Mouse (Mus musculus): Measurements from ENCODE around the gene Kank3. TPM values are rescaled to one million over a fixed set of nuclear protein-coding genes. Genes with fewer than 3 reads are reported as not detected.
A peak's percentile ranks its signal among the peaks of the same experiment; 100 is the strongest.

The Kank3 gene
- polyA plus RNA-seq, 1 experiment from 2014 or later = 28.8 TPM

DNA sequence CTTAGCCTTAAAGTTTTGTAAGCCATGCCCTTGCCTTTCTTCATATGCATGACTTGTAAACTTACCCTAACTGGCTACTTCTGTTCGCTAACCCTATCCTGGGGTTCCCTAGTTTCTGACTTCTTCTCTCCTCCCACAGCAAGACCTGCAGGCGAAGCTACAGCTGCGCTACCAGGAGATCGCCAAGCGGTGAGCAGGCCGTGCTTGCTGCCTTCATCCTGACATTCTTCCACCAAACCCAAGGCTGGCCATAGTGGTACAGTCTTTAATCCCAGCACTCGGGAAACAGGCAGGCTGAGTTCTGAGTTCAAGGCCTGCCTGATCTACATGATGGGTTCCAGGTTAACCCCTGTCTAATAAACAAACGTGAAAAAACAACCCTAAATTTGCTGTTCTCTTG, 15.1 kb downstream of the Kank3 start:
- DNase-seq (ENCODE audit: low spot score) (no peak), ATAC-seq (replicated peaks; ENCODE audit: low FRiP score, low TSS enrichment, low read depth) (no peak)
- no peaks in the 10 kb centered on the region for H3K9me3 ChIP-seq (ENCODE audit: control insufficient read depth, low read length)
- H3K4me3 ChIP-seq (ENCODE audit: low read depth, low read length) = peak overlapping the region; percentile 99
- peak overlapping the region; percentile 95 for H3K9ac ChIP-seq (ENCODE audit: low read length)
- no peak overlapping the region for H3K27ac ChIP-seq (ENCODE audit: low read depth)
- peaks cover 53% of the 10 kb centered on the region for H3K36me3 ChIP-seq (ENCODE audit: control insufficient read depth, insufficient read depth, low read length)
- 83% methylated on average over 8 of the region's 8 CpGs for WGBS
- no peaks in the 10 kb centered on the region for H3K27me3 ChIP-seq (replicated peaks; ENCODE audit: control insufficient read depth, insufficient read depth, low read length)
- H3K4me1 ChIP-seq (replicated peaks; ENCODE audit: control insufficient read depth, insufficient read depth, low read length) = peaks cover 26% of the 10 kb centered on the region
- H3K4me2 ChIP-seq (ENCODE audit: low read length) = peak overlapping the region; percentile 61

DNA sequence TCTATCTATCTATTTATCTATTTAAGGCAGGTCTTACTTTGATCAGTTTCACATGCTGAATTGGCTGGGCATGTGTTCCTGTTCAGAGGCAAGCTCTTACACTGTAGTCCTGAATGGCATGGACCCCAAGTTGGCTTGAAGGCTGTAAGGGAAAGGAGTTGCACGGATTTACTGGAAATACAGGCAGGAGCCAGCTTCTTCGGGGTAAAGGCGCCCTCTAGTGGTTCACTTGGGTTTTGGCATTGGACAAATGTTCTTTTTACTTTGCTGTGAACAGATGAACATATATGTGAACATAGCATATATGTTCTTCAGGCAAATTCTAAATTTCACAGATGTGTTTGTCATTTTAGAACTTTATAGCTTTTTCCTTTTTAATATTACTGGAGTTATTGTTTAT, 16.5 kb downstream of the Kank3 start:
- ATAC-seq (replicated peaks; ENCODE audit: low FRiP score, low TSS enrichment, low read depth) = no peak
- DNase-seq (ENCODE audit: low spot score) = peak; percentile 82
- Histone ChIP-seq H3K4me3 (ENCODE audit: low read depth, low read length) (no peak overlapping the region), H3K9ac (ENCODE audit: low read length) (no peak overlapping the region), H3K4me1 (replicated peaks; ENCODE audit: control insufficient read depth, insufficient read depth, low read length) (peaks cover 23% of the 10 kb centered on the region), H3K27ac (ENCODE audit: low read depth) (no peak overlapping the region), H3K9me3 (ENCODE audit: control insufficient read depth, low read length) (no peaks in the 10 kb centered on the region), H3K27me3 (replicated peaks; ENCODE audit: control insufficient read depth, insufficient read depth, low read length) (no peaks in the 10 kb centered on the region), H3K36me3 (ENCODE audit: control insufficient read depth, insufficient read depth, low read length) (peaks cover 50% of the 10 kb centered on the region), H3K4me2 (ENCODE audit: low read length) (no peak overlapping the region)
- 0% methylated on average over 3 of the region's 3 CpGs for WGBS

DNA sequence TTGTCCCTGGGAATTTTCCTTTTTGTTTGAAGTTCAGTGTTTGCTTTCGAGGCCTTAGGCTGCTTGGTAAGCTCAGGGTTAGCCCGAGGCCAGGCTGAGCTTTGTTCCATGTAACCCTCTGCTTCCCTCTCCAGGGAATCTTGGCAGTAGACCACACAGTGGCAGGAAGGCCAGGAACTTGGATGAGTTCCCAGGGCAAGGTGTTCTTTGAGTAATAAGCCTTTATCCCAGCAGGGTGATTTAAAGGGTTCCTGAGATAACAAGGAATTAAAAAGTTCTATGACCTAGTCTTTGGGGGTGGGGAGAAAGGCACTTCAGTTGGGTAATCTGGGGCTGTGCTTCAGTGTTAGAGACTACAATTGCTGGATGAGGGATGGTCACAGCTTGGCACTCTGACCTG, 18.6 kb downstream of the Kank3 start:
- no peaks in the 10 kb centered on the region for H3K9me3 ChIP-seq (ENCODE audit: control insufficient read depth, low read length)
- DNase-seq (ENCODE audit: low spot score) = no peak
- no peak overlapping the region for H3K27ac ChIP-seq (ENCODE audit: low read depth)
- H3K4me3 ChIP-seq (ENCODE audit: low read depth, low read length) = no peak overlapping the region
- peaks cover 52% of the 10 kb centered on the region for H3K36me3 ChIP-seq (ENCODE audit: control insufficient read depth, insufficient read depth, low read length)
- no peak overlapping the region for H3K4me2 ChIP-seq (ENCODE audit: low read length)
- WGBS = 55% methylated on average over 2 of the region's 2 CpGs
- no peak for ATAC-seq (replicated peaks; ENCODE audit: low FRiP score, low TSS enrichment, low read depth)
- no peaks in the 10 kb centered on the region for H3K27me3 ChIP-seq (replicated peaks; ENCODE audit: control insufficient read depth, insufficient read depth, low read length)
- no peak overlapping the region for H3K9ac ChIP-seq (ENCODE audit: low read length)
- H3K4me1 ChIP-seq (replicated peaks; ENCODE audit: control insufficient read depth, insufficient read depth, low read length) = peaks cover 10% of the 10 kb centered on the region

DNA sequence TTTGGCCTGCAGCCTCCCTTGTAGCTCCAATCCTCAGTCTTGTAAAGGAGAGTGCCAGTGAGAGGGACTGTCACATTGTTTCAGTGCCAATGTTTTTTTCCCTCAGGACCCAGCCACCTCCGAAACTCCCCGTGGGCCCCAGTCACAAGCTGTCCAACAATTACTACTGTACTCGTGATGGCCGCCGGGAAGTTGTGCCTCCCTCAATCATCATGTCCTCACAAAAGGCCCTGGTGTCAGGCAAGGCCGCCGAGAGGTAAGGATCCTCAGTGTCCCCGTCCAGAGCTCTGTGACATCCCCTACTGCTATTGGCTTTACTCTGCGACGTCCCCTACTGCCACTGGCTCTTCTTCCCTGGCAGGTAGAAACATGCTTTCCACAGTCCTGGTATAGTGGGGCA, 19.2 kb downstream of the Kank3 start:
- H3K9ac ChIP-seq (ENCODE audit: low read length) = no peak overlapping the region
- no peak overlapping the region for H3K4me2 ChIP-seq (ENCODE audit: low read length)
- no peaks in the 10 kb centered on the region for H3K9me3 ChIP-seq (ENCODE audit: control insufficient read depth, low read length)
- H3K4me1 ChIP-seq (replicated peaks; ENCODE audit: control insufficient read depth, insufficient read depth, low read length) = peaks cover 10% of the 10 kb centered on the region
- DNase-seq (ENCODE audit: low spot score) (no peak), ATAC-seq (replicated peaks; ENCODE audit: low FRiP score, low TSS enrichment, low read depth) (no peak)
- 90% methylated on average over 10 of the region's 10 CpGs for WGBS
- peaks cover 58% of the 10 kb centered on the region for H3K36me3 ChIP-seq (ENCODE audit: control insufficient read depth, insufficient read depth, low read length)
- no peak overlapping the region for H3K4me3 ChIP-seq (ENCODE audit: low read depth, low read length)
- H3K27ac ChIP-seq (ENCODE audit: low read depth) = no peak overlapping the region
- no peaks in the 10 kb centered on the region for H3K27me3 ChIP-seq (replicated peaks; ENCODE audit: control insufficient read depth, insufficient read depth, low read length)

DNA sequence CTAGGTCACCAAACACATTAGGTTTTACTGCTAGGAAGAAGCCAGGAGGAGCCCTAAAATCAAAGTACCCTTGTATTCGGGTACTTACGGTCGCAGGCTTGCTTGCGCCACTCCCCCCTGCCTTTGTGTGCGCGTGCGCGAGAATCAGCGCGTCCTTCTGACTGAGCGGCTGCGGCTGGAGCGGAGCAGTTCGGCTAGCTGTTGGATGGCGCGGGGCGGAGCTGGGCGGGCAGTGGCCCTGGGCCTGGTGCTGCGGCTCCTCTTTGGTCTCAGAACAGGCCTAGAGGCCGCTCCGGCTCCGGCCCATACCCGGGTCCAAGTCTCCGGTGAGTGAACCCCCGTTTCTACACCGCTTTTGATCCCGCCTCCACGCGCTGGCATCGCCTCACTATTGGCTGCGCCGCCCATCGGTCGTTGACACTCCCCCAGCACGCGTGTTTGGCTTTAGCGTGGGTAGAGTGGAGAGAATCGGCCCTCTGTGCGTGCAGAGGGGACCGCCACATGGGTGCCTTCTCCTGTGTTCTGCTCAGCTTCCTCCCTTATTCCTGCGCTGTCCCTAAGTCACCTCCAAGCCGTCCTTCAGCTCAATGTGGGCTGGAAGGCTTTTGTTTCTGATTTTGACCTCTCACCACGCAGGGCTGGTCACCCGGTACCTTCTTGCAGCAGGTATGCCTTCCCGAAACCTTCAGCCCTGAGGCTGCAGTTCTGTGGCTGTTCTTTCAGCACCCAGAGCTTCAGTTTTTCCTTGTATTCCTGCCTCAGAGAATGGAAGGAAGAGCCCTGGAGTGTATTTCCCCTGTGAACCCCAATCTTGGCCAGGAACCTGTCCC, 32.9 kb downstream of the Kank3 start, which contains the start of gene Cd320:
TSS of gene Cd320 (plus strand) at position 126 of the 830 bp plus-strand sequence.
- H3K36me3 ChIP-seq (ENCODE audit: control insufficient read depth, insufficient read depth, low read length) = peaks cover 18% of the 10 kb centered on the region
- H3K9ac ChIP-seq (ENCODE audit: low read length) = peak within 1 kb of the TSS; percentile 65
- H3K4me1 ChIP-seq (replicated peaks; ENCODE audit: control insufficient read depth, insufficient read depth, low read length) = peaks cover 11% of the 10 kb centered on the region; the same call in 1 of the 2 replicates
- ATAC-seq (replicated peaks; ENCODE audit: low FRiP score, low TSS enrichment, low read depth) (peak; percentile 91), DNase-seq (ENCODE audit: low spot score) (peak; percentile 95)
- WGBS = under 1% methylated on average over 45 of the region's 45 CpGs
- peak within 1 kb of the TSS; percentile 97 for H3K4me3 ChIP-seq (ENCODE audit: low read depth, low read length)
- peak within 1 kb of the TSS; percentile 93 for H3K4me2 ChIP-seq (ENCODE audit: low read length)
- no peaks in the 10 kb centered on the region for H3K9me3 ChIP-seq (ENCODE audit: control insufficient read depth, low read length)
- no peak within 1 kb of the TSS for H3K27ac ChIP-seq (ENCODE audit: low read depth)
- H3K27me3 ChIP-seq (replicated peaks; ENCODE audit: control insufficient read depth, insufficient read depth, low read length) = no peaks in the 10 kb centered on the region

DNA sequence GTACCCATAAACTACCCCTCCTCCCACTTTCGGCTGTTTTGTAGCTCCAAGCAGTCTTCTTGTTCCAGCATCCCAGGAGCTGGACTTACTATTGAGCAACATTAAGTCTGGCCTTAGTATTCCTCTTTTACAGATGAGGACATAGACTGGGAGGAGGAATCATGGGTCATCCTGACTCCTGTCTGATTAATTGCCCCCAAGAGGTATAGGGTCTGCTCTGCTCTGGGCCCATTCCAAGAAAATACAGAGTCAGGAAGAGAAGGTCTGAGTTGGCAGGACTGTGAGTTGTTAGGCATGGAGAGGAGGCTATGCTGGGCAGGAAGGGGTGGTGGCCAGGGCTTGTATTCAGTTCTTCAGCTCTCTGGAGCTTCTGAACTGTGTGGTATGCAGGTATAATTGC, 33.9 kb downstream of the Kank3 start:
- Histone ChIP-seq H3K36me3 (ENCODE audit: control insufficient read depth, insufficient read depth, low read length) (peaks cover 19% of the 10 kb centered on the region), H3K27ac (ENCODE audit: low read depth) (no peak overlapping the region), H3K9me3 (ENCODE audit: control insufficient read depth, low read length) (no peaks in the 10 kb centered on the region), H3K9ac (ENCODE audit: low read length) (no peak overlapping the region), H3K4me2 (ENCODE audit: low read length) (peak overlapping the region; percentile 93), H3K27me3 (replicated peaks; ENCODE audit: control insufficient read depth, insufficient read depth, low read length) (no peaks in the 10 kb centered on the region), H3K4me3 (ENCODE audit: low read depth, low read length) (no peak overlapping the region), H3K4me1 (replicated peaks; ENCODE audit: control insufficient read depth, insufficient read depth, low read length) (peaks cover 11% of the 10 kb centered on the region; the same call in 1 of the 2 replicates)
- ATAC-seq (replicated peaks; ENCODE audit: low FRiP score, low TSS enrichment, low read depth) = no peak
- 66% methylated on average over 1 of the region's 1 CpGs for WGBS
- no peak for DNase-seq (ENCODE audit: low spot score)

DNA sequence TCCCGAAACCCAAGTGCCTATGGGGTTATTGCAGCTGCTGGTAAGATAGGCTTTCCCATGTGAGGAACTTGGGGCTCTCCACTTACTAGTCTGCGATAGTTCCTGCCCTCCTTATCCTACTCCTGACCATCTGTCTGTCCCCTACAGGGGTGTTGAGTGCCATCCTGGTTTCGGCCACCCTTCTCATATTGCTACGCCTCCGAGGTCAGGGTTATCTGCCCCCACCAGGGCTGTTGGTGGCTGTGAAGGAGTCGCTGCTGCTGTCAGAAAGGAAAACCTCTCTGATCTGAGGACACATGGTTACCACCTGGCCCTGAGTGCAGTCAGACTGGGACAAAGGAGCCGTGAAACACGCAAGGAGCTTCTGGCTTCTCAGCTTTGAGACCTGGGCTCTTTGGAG, 37.8 kb downstream of the Kank3 start:
- no peaks in the 10 kb centered on the region for H3K27me3 ChIP-seq (replicated peaks; ENCODE audit: control insufficient read depth, insufficient read depth, low read length)
- no peak overlapping the region for H3K4me3 ChIP-seq (ENCODE audit: low read depth, low read length)
- DNase-seq (ENCODE audit: low spot score) (no peak), ATAC-seq (replicated peaks; ENCODE audit: low FRiP score, low TSS enrichment, low read depth) (no peak)
- H3K4me1 ChIP-seq (replicated peaks; ENCODE audit: control insufficient read depth, insufficient read depth, low read length) = peaks cover 11% of the 10 kb centered on the region; the same call in 1 of the 2 replicates
- H3K4me2 ChIP-seq (ENCODE audit: low read length) = no peak overlapping the region
- no peaks in the 10 kb centered on the region for H3K9me3 ChIP-seq (ENCODE audit: control insufficient read depth, low read length)
- no peak overlapping the region for H3K27ac ChIP-seq (ENCODE audit: low read depth)
- no peak overlapping the region for H3K9ac ChIP-seq (ENCODE audit: low read length)
- peaks cover 24% of the 10 kb centered on the region for H3K36me3 ChIP-seq (ENCODE audit: control insufficient read depth, insufficient read depth, low read length)
- 82% methylated on average over 8 of the region's 8 CpGs for WGBS

DNA sequence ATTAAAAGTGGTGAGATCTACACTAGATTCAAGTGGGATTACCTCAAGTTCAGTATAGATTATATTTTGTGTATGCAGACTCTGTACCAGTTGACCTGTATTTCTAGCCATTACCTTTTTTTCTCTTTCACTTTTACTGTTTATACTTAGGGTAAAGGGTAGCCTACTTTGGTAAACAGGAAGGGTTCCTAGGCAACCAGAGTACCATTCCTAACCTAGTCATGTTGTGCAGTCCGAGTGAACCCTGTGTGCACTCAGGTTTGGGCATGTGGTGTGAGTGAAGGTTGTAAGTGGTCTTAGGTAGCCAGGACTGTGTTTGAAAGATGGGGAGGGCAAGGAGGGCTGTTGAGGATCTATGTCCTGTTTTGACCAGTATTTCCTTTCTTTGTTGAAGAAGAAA, 41.0 kb downstream of the Kank3 start:
- ATAC-seq (replicated peaks; ENCODE audit: low FRiP score, low TSS enrichment, low read depth) (no peak), DNase-seq (ENCODE audit: low spot score) (no peak)
- H3K36me3 ChIP-seq (ENCODE audit: control insufficient read depth, insufficient read depth, low read length) = peaks cover 24% of the 10 kb centered on the region
- no peaks in the 10 kb centered on the region for H3K9me3 ChIP-seq (ENCODE audit: control insufficient read depth, low read length)
- H3K27me3 ChIP-seq (replicated peaks; ENCODE audit: control insufficient read depth, insufficient read depth, low read length) = no peaks in the 10 kb centered on the region
- H3K4me3 ChIP-seq (ENCODE audit: low read depth, low read length) = no peak overlapping the region
- no peak overlapping the region for H3K4me2 ChIP-seq (ENCODE audit: low read length)
- H3K9ac ChIP-seq (ENCODE audit: low read length) = no peak overlapping the region
- no peak overlapping the region for H3K27ac ChIP-seq (ENCODE audit: low read depth)
- H3K4me1 ChIP-seq (replicated peaks; ENCODE audit: control insufficient read depth, insufficient read depth, low read length) = no peaks in the 10 kb centered on the region
- 52% methylated on average over 1 of the region's 1 CpGs for WGBS

DNA sequence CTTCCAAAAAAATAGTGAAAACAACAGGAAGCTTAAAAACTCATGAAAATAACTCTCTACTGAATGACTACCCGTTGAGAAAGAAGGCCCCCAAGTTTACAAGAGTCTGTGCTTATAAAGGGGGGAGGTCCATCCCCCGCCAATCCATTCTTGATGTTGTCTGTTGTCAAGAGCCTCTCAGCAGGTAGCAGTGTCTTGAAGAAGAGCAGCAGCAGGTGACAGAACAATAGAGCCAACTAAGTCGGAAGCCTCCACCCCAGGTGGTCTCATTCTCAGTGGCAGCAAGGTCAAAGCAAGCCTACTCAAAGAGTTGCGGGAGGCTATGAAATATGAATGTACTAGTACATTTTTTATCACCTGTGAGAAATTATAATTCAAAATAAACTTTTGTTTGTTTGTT, 47.5 kb downstream of the Kank3 start:
- WGBS = 86% methylated on average over 4 of the region's 4 CpGs
- Histone ChIP-seq H3K9me3 (ENCODE audit: control insufficient read depth, low read length) (no peaks in the 10 kb centered on the region), H3K27ac (ENCODE audit: low read depth) (no peak overlapping the region), H3K4me1 (replicated peaks; ENCODE audit: control insufficient read depth, insufficient read depth, low read length) (no peaks in the 10 kb centered on the region), H3K4me3 (ENCODE audit: low read depth, low read length) (no peak overlapping the region), H3K4me2 (ENCODE audit: low read length) (no peak overlapping the region), H3K36me3 (ENCODE audit: control insufficient read depth, insufficient read depth, low read length) (no peaks in the 10 kb centered on the region), H3K27me3 (replicated peaks; ENCODE audit: control insufficient read depth, insufficient read depth, low read length) (no peaks in the 10 kb centered on the region), H3K9ac (ENCODE audit: low read length) (no peak overlapping the region)
- DNase-seq (ENCODE audit: low spot score) (no peak), ATAC-seq (replicated peaks; ENCODE audit: low FRiP score, low TSS enrichment, low read depth) (no peak)

All from intestine, embryonic 14.5 days (tissue).